Mouse (Mus musculus): ENCODE results near the gene Cers6.

Cers6 gene

DNA sequence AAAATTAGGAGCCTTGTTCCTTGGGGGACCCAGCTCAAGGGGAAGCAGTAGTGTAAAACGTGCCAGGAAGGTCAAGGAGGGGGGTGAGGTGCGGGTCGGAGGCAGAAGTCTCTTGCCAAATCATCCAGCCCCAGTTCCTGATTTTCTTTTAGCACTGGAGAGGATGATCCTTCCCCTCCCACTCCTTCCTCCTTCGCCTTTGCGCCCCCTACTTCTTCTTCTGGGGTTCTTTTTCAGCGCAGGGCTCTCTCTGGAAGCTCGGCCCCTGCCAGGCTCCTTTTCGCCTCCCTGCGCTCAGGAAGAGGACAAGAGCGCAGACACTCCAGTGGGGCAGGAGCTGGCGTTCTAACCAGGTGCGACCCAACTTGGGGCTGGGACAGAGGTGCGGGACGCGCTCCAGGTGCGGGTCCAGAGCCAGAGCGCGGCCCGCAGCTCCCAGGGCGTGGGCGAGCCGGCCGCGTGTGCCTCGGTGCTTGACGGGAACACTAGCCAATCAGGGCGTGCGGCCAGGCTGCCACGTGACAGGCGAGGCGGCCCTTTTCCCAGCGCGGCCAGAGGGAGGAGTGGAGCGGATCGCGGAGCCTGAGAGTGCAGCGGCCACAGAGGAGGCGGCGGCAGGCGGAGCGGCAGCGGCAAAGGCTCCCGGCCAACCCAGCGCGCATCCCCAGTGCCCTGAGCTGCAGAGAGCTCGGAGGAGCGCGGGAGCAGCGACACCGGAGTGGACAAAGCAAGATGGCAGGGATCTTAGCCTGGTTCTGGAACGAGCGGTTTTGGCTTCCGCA, at the start of gene Cers6:
Cers6 (plus strand) TSS at position 538 of the 782 bp plus-strand sequence.
- no peak for DNase-seq (ENCODE audit: extremely low read depth, low read depth)

DNA sequence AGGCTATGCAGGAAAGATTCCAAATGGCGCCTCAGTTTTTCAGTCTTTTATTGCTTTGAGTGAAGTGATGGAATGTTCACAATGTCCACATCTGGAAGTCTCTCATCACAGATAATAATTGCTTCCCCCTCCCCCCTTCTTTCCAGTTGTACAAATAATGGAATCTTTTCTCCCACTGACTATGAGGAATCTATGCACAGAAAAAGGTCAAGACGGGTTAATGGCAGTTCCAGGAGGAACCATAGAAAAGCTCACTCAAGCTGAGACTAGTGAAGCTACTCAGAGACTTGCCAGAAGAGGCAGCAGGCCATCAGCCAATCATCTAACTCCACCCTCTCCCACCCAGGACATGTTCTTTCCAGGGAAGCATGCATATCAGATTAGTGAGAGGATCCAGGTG, 46.8 kb upstream of the Cers6 start:
- DNase-seq (ENCODE audit: extremely low read depth, low read depth), result no peak

DNA sequence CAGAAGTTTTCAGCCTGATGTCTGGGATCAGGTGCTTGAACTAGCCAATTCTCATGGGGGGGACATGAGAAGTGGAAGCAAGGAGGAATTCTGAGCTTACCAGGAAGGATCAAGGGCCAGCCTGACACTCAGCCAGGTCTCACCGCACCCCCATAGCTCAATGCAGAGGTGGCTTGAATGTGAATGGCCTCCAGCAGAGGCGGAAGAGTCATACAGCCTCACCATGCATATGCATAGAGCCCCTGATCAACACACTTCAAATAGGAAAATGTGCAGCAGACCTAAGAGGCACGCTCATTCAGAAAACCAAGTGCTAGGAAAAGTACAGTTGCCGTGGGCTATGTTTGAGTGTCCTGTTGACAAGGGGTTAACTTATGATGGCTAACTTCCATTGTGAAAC, 42.2 kb upstream of the Cers6 start:
- DNase-seq (ENCODE audit: extremely low read depth, low read depth), result no peak

DNA sequence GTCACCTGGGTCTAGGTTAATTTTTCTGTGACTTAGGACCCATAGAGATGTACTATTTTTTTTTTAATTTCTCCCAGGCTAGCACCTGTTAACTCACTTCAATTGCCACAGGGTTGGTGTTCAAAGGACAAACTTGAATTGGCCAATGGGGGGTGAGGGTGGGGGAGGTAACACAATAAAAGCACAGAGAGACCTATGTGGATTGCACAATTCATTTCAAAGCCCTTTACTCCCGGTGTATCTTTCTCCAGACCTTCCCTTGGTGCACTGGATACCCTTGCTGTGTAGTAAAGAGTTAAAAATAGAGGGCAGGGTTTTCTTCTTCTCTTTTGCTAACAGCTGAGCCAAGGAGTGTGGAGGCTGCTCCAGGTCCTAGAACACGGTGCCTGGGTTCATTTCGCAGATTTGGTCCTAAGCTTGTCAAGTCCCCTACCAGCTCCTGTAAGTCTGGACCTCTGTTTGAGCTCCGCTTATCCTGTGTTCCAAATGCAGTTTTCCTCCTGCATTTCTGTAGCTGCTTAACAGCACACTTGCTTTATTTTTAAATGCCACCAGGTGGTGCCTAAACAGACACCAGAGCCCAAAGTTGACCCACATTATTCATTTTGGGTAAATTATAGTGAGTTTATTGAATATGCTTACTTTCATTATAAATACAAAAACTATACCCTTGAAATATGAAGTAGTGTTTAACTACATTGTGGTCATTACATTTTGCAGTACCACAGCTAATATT, 38.9 kb upstream of the Cers6 start:
- DNase-seq (ENCODE audit: extremely low read depth, low read depth), result no peak

DNA sequence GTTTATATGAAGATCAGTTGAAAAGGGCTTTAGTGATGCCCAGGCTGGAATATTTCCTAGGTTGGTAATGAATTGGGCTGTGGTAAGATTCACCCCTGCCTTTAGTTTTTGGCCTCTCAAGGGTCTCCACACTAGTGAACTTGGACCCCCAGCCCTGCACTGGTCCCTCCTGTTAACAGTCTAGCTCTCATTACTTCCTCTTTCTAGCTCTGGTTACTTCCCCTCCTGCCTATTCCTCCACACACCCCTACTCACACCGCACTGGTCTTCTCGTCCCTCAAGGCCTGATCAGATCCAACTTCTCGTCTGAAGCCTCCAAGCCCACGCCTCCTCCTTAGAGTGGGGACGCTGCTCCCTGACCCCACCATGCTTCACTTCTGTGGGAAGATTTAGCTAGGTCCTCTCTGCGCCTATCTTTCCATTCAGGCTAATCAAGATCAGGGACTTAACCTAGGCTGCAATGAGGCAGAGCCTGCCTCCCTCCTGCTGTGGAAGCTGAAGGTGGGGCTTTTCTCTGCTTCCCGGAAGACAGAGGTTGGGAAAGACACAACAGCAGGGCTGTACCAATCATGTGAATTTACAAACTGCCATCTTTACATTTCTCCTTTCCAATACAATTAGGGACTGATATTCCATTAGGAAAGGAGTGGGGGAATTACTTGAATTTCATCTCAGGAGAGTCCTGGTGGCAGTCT, 35.8 kb upstream of the Cers6 start:
- peak; percentile 83 for DNase-seq (ENCODE audit: extremely low read depth, low read depth)

DNA sequence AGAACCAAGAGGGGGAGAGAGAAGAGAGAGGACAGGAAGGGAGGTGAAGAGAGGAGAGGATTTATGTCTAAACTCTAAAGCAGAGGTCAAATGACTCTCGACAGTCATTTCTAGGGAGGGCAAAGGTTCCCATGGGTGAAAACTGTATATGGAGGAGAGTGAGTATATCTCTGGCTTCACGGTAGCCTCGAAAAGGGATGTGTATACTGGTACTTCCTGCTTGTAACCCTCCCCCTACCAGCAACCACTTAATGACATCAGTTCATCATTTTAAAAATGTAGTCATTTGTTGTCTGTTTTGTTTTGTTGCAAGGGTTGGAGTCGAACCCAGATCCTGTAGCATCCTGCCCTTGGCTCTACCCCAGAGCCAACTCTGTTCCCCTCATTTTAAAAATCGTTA, 17.9 kb upstream of the Cers6 start:
- DNase-seq (ENCODE audit: extremely low read depth, low read depth), result no peak

DNA sequence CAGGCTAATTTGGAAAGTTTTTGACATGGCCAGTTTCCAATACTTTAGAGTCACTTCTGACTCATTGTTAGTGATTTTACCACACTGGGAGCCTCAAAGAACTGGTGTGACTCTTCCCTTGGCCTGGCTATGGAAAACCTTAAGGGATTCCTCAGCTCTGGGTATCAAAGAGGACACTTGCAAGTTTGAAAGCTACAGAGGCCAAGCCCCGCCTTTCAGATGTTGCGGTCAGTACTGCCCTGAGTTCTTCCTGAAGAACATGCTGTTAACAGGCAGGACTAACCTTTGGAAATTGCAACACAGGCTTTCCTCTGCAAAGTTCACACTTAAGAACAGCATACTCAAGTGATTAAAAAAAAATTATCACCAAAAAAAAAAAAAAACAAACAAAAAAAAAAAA, 16.7 kb upstream of the Cers6 start:
- no peak for DNase-seq (ENCODE audit: extremely low read depth, low read depth)

DNA sequence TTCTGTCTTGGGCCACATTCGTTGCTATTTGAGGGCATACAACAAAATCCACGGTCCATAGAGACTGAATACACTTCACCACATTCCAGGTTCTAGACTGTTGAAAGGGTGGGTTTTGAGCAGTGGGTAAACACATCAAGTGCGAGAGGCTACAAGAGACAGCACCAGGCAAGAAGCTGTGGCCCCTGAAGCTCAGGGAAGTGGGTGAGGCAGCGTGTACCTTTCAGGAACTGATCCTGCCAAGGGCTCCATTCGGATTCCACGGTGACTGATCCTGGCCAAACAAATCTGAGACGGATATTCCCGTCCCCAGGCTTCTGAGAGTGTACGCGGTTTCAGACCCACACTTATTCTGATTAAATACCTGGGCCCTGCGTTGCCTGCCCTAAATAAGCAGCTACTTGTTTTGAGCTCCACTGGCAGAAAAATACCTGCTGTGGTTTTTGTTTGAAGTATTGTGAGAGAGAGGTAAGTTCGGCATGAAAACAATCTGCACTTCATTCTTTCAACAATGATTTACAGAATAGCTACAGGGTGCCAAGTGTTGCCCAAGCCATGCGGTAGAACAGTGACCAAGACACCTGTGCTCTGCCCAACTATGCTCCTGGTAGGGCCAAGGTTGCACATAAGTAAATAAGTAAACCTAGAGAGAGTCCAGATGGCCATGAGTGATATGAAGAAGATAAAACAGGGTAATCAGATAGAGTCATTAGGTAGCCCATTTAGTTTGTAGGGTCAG, 16.1 kb upstream of the Cers6 start:
- DNase-seq (ENCODE audit: extremely low read depth, low read depth), result no peak

DNA sequence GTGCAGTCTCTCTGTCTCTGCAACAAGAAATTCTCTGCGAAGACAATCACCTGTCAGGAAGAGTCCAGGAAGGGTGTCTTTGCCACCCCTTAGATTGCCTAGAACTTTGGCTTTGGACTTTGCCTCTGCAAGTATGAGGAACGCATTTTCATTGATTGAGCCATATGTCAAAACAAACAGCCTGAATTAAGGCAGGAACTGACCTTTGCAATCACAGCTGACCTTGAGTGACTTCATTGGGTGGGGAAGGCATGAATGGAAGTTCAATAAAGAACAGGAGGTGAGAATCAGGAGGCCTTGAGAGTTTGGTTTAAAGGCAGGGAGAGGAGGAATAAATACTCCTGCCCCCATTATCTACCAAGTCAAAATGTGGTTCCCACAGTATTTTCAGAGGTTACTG, 850 bp upstream of the Cers6 start:
- DNase-seq (ENCODE audit: extremely low read depth, low read depth), result no peak

DNA sequence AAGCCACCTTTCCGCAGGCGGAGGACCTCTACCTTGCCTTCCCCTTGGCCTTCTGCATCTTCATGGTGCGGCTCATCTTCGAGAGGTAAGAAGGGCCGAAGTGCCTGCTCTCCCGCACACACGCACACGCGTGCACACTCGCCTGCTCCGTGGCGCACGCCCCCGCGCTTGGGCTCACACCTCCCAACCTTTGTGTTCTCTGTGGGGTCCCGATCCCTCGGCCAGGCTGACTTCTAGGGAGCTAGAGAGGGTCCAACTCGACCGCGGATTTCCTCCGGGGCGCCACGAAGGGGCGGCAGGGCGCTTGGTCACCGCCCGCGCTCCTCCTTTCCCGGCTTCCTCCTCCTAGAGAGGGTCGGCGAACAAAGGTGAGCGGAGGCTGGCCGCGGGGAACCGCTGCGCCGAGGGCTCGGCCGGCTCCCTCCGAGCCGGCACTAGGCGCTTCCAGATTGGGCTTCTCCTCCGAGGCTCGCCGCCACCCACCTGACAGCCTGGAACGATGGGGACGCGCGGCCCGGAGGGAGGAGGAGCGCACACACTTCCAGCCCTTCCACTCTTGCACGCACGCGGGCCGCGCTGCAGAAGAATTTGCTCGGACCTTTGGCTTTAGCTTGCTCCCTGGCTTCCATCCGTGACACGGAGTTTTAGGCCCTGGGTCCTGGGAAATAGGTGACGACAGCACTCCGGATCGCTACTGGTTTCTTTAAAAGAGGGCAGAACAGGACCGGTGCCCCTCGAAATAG, 651 bp downstream of the Cers6 start:
- DNase-seq (ENCODE audit: extremely low read depth, low read depth), result no peak

DNA sequence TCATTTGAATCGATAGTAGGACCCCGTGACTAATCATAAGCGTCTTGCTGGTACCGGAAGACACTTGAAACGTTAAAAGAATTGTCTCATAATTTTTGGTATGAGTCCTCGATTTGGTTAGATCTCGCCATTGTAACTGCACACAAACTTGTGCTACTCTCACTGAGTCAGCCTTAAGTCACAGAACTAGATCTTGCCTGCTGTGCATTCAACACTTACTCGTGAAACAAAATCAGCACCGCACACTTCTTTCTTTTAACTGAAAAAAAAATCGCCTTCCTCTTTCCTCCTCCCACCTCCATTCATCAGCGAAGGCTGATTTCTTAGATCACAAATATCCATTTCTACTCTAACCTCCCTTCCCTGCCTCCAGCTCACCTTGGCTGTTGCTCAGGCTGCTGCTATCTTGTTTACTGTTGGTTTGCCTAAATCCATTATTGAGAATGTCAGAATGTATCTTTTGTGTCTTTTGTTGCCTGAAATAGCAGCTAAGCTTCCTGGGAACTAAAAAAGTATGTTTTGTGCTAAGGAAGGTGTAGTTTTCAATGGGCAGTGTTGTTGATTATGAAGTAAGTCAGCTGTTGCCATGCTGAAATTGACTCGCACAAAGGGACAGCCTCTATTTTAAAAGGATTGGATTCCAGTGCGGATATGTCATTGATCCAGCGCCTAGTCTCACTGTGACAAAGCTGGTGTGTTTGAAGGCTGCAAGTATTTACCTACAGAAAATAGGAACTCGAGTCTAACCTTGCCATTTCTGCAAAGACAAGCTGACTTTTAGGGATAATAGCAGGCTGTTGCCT, 1.4 kb downstream of the Cers6 start:
- DNase-seq (ENCODE audit: extremely low read depth, low read depth), result no peak

DNA sequence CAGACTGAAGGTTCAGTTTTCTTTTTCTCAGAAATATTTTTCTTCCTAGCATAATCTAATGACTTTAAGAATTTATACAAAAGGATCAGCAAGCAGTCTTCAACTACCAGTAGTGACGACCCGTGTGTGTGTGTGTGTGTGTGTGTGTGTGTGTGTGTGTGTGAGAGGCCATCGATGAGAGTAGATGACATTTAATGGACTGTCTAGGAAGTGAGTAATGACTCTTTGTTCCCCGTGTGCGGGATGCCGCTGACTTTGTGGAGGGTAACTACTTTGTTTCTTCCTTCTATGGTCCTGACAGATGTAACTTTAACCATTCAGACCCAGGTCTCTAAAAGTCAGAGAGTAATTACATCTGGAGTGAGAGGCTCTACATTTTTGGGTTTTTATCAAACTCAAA, 2.3 kb downstream of the Cers6 start:
- DNase-seq (ENCODE audit: extremely low read depth, low read depth), result no peak

DNA sequence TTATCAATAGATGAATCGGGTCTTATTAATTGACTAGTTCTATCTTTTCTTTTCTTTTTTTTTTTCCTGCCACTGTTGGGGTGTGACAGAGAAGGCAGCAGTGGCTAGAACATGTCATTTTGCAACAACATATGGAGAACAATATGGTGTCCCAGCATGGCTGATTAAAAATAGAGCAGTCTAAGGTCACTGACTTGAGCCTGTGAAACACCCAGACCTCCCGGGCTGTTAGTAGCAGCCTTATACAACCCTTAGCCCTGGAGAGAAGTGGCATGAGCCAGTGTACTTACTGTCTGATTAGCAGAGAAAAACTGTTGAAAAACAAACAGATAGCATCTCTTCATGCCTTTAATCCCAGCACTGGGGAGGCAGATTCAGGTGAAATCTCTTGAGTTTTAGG, 3.1 kb downstream of the Cers6 start:
- DNase-seq (ENCODE audit: extremely low read depth, low read depth), result no peak

DNA sequence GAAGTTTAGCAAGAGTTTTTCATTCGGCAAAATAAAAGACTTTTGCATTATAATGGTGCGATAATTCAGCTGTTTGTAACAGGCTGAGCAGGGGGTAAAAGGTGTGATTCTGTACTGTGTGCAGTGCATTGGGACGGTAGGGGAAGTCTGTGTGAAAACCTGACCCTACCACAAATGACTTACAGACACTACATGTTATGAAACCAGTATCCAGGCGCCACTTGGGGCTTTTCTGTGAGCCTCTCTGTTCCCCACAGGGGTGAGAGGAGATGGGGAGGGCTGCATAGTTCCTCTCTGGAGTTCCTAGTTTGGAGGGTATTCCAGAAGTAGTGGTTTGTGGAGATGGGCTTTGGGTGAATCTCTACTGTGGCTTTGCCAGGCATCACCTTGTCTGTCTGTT, 5.9 kb downstream of the Cers6 start:
- DNase-seq (ENCODE audit: extremely low read depth, low read depth), result no peak

DNA sequence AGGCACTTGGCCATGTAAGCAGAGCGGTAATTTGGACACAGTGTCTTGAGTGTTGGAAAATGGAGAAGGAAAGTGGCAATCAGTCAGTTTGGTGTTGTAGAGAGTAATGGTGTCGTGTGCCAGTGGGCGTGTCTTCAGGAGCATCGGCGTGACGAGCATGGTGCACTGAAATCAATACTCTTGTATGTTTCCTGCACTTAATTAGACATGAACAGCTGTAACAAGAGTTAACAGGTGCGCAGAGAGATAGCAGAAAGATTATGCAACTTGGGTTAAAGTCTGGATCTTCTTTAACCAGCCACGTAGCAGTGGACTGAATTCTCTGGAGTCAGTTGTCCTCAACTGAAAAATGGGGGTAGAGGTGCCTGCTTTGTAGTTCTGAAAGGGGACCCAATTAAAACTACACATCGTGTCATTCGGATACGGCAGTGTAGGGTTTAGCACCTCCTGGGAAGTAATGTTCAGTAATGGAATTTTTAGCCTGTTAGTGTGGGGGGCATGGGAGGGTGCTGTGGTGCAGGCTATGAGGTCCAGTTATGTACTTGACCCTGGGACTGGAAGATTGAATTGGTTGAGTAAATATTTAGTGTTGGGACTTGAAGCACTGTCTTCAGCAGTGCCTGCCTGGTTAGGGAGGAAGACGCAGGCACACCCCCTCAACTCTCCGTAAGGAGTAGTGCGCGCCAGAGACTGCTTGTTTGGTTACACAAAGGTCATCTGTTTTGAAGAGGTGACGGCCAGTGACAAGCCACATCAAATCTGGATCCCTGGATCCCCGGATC, 9.9 kb downstream of the Cers6 start:
- no peak for DNase-seq (ENCODE audit: extremely low read depth, low read depth)

DNA sequence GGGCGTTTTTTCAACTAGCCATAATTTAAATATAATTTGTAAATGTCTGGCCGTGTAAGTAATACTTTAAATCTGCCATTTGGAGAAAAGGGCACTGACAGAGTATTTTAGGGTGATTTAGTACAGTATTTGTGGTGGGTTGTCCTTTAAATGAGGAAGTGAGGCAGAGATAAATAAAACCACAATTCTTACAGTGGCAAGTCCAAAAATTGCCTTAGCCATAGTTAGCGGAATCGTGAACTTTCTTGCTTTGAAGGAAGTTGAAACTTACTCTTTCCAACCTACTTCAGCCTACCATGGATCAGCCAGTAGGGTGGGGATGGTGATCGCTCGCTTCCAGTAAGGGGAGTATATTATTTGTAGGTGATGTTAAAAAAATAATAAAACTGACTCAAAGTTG, 11.8 kb downstream of the Cers6 start:
- peak; percentile 85 for DNase-seq (ENCODE audit: extremely low read depth, low read depth)

DNA sequence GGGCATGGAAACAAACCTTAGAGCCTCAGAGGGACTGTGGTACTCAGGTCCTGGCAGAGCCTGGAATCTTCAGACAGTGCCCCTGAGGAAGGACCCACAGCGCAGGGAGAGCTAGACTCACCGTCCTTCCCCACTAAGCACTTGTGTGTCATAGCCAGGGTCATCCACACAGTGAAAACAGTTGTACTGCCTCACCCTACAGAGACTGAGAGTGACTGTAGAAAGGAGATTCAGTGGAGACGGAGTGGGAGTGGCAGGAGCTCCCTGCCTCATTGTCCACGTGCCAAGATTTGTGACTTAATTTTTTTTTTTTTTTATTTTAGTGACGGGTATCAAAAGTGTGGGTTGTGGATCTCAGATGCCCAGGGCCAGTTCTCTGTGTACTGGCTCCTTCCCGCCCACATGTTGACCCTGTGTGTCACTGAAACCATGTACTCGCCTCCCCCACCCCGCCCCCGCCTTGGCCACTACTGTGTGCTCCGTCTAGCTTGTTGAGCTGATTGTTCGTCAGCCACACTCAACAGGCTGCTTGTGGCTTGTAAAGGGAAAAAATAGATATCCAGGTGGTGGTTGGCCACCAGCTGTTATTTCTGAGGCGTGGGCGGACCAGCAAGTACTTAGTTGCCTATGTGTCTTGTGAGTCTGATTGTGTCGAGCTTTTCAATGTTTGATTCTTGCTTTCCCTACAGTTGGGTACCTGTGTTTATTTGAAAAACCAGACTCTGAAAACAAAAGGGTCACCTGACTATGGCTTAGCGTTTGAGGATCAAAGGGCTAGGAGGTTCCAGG, 12.6 kb downstream of the Cers6 start:
- no peak for DNase-seq (ENCODE audit: extremely low read depth, low read depth)

DNA sequence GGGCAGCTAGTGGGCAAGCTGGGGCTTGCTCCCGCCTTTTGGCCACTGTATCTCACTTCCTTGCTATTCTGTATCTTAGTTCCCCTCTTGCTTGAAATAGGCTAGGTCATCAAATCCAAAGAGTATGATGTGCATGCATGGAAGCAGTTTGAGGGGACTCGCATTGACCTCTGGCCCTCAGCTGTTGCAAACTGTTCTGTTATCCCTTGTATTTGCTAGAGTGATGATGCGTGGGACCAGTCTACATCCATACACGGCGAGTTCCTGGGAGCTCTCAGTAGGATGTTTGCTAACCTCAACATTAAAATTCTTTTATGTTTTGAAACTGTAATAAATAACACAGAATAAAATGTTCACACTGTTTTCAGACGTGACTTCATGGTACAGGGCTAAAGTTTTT, 13.3 kb downstream of the Cers6 start:
- DNase-seq (ENCODE audit: extremely low read depth, low read depth), result no peak

Measured in MEL-GATA-1-ER (cell line).